Mouse (Mus musculus) midbrain, postnatal 0 days (tissue): ENCODE results near the gene Zbtb45. TPM values are rescaled to one million over a fixed set of nuclear protein-coding genes. Genes with fewer than 3 reads are reported as not detected.

Experiments used
- ATAC-seq: fragments of 200-750 bp; cut with Nextera tagmentation; 2 replicates; pipeline ENCODE4 v1.8.0; 2017; ENCODE audit warnings: moderate number of reproducible peaks, mild to moderate bottlenecking, moderate TSS enrichment, moderate library complexity; ENCODE audit not compliant: low FRiP score
- DNase-seq: peaks from one replicate; pipeline ENCODE4 v3.0.0-alpha.2; 2015; ENCODE audit warnings: low spot score
- H3K27ac ChIP-seq: fragments of 300-500 bp; sonication (generic); 2 replicates; pipeline ENCODE4 v1.5.1; 2014; ENCODE audit warnings: low read depth, mild to moderate bottlenecking, low read length, mixed read lengths
- H3K27me3 ChIP-seq: fragments of 300-500 bp; sonication (generic); 2 replicates; pipeline ENCODE4 v1.6.1; 2014; ENCODE audit warnings: low read length, control low read depth, mixed read lengths; ENCODE audit not compliant: insufficient read depth
- H3K36me3 ChIP-seq: fragments of 300-500 bp; sonication (generic); 2 replicates; pipeline ENCODE4 v1.6.1; 2014; ENCODE audit warnings: low read length, control low read depth, mixed read lengths; ENCODE audit not compliant: insufficient read depth
- H3K4me1 ChIP-seq: fragments of 300-500 bp; sonication (generic); 2 replicates; pipeline ENCODE4 v1.6.1; 2014; ENCODE audit warnings: mild to moderate bottlenecking, control low read depth, antibody characterized with exemption, low read length, mixed read lengths; ENCODE audit not compliant: insufficient read depth
- H3K4me2 ChIP-seq: fragments of 300-500 bp; sonication (generic); 2 replicates; pipeline ENCODE4 v1.6.1; 2014; ENCODE audit warnings: low read depth, mild to moderate bottlenecking, low read length, mixed read lengths; ENCODE audit not compliant: poor library complexity, severe bottlenecking
- H3K4me3 ChIP-seq: fragments of 300-500 bp; sonication (generic); 2 replicates; pipeline ENCODE4 v1.5.1; 2014; ENCODE audit warnings: low read depth, mild to moderate bottlenecking, low read length, moderate library complexity
- H3K9ac ChIP-seq: fragments of 300-500 bp; sonication (generic); replicated peaks from 2 replicates; pipeline ENCODE4 v1.6.1; 2014; ENCODE audit warnings: mild to moderate bottlenecking, low read length, moderate library complexity, mixed read lengths; ENCODE audit not compliant: poor library complexity, severe bottlenecking
- H3K9me3 ChIP-seq: fragments of 300-500 bp; sonication (generic); 2 replicates; pipeline ENCODE4 v1.6.1; 2016; ENCODE audit warnings: low read length, control low read depth
- CTCF ChIP-seq: IDR thresholded peaks from 2 replicates; pipeline ENCODE4 v1.5.1; 2016; ENCODE audit warnings: antibody characterized with exemption, mild to moderate bottlenecking
- WGBS: fragments of 180-500 bp; shearing (Covaris S2); extraction: QIAGEN DNeasy Blood & Tissue Kit; methylation state at CpG from one replicate; pipeline ENCODE4 v1.1.7; 2014; 5-methylcytosine and 5-hydroxymethylcytosine counted together
- polyA plus RNA-seq: library from polyadenylated mRNA; unstranded; fragments of >200 nt; fragmentation: Nextera tagmentation; extraction: Ambion mirVana; gene quantifications from 2 replicates; pipeline ENCODE4 v1.2.1, GENCODE M21; 2015
- total RNA-seq: library from RNA; depleted of rRNA; stranded (reverse); fragments of >200 nt; gene quantifications from 2 replicates; pipeline ENCODE4 v1.2.3, GENCODE M21; 2014; rRNA removed

The Zbtb45 gene
- total and polyA plus RNA-seq, 2 experiments from 2014 or later, result 29.0 to 70.8 TPM

- Histone ChIP-seq H3K4me1 (no peaks in the 10 kb centered on the region), H3K27me3 (no peaks in the 10 kb centered on the region)
- TF ChIP-seq CTCF, result no peak
Measured at GRCm38 (mm10) chr7:12957511-12957910, 52.3 kb downstream of the Zbtb45 start.

GRCm38 (mm10) chr7:12954896-12955295 is 54.9 kb downstream of the Zbtb45 start:
- TF ChIP-seq CTCF, result peak; percentile 54
- Histone ChIP-seq H3K9ac (no peak overlapping the region), H3K4me2 (no peak overlapping the region), H3K36me3 (no peaks in the 10 kb centered on the region), H3K27ac (no peak overlapping the region), H3K4me1 (peaks cover 3% of the 10 kb centered on the region; the same call in 1 of the 2 replicates), H3K4me3 (no peak overlapping the region), H3K27me3 (no peaks in the 10 kb centered on the region), H3K9me3 (no peaks in the 10 kb centered on the region)
- ATAC-seq, result no peak
- peak; percentile 54 for DNase-seq
- WGBS, result 42% methylated on average over 3 of the region's 3 CpGs

More at GRCm38 (mm10) chr7:12957511-12957910, 52.3 kb downstream of the Zbtb45 start:
- Histone ChIP-seq H3K9ac (no peak overlapping the region), H3K4me3 (no peak overlapping the region), H3K27ac (no peak overlapping the region), H3K9me3 (no peaks in the 10 kb centered on the region), H3K4me2 (no peak overlapping the region), H3K36me3 (no peaks in the 10 kb centered on the region)
- WGBS, result 71% methylated on average over 5 of the region's 5 CpGs
- DNase-seq (no peak), ATAC-seq (no peak)

Other genes with a start within 250 kb of the Zbtb45 start
- gene Zscan18, start 206.4 kb downstream of the Zbtb45 start, total RNA-seq, result 19.2 and 34.3 TPM in 2 replicates
- 25.5 and 27.0 TPM in 2 replicates for gene Zscan18, start 206.4 kb downstream of the Zbtb45 start, polyA plus RNA-seq
- 16.6 and 18.6 TPM in 2 replicates for gene Zfp329, start 191.2 kb downstream of the Zbtb45 start, total RNA-seq
- 16.1 and 22.3 TPM in 2 replicates for gene Zfp329, start 191.2 kb downstream of the Zbtb45 start, polyA plus RNA-seq
- 11.8 and 18.4 TPM in 2 replicates for gene Zfp110, start 175.3 kb downstream of the Zbtb45 start, total RNA-seq
- 18.1 and 19.4 TPM in 2 replicates for gene Zfp110, start 175.3 kb downstream of the Zbtb45 start, polyA plus RNA-seq
- 16.6 and 17.9 TPM in 2 replicates for gene Zfp128, start 128.9 kb downstream of the Zbtb45 start, total RNA-seq
- gene Zfp128, start 128.9 kb downstream of the Zbtb45 start, polyA plus RNA-seq, result 2.0 and 3.0 TPM in 2 replicates
- 4.4 and 8.3 TPM in 2 replicates for gene Zscan22, start 112.2 kb downstream of the Zbtb45 start, total RNA-seq
- 2.6 and 3.7 TPM in 2 replicates for gene Zscan22, start 112.2 kb downstream of the Zbtb45 start, polyA plus RNA-seq
- gene Rps5, start 87.7 kb downstream of the Zbtb45 start, total RNA-seq, result 1,185 and 1,542 TPM in 2 replicates
- 583 and 614 TPM in 2 replicates for gene Rps5, start 87.7 kb downstream of the Zbtb45 start, polyA plus RNA-seq
- gene Rnf225, start 82.6 kb downstream of the Zbtb45 start, total RNA-seq, result 1.9 and 2.7 TPM in 2 replicates
- 1.1 and 1.2 TPM in 2 replicates for gene Rnf225, start 82.6 kb downstream of the Zbtb45 start, polyA plus RNA-seq
- gene Zfp324, start 44.2 kb downstream of the Zbtb45 start, total RNA-seq, result 31.7 and 35.4 TPM in 2 replicates
- 7.7 and 9.0 TPM in 2 replicates for gene Zfp324, start 44.2 kb downstream of the Zbtb45 start, polyA plus RNA-seq
- gene Zfp446, start 32.2 kb downstream of the Zbtb45 start, total RNA-seq, result 11.9 and 13.0 TPM in 2 replicates
- gene Zfp446, start 32.2 kb downstream of the Zbtb45 start, polyA plus RNA-seq, result 8.2 and 8.9 TPM in 2 replicates
- gene Slc27a5, start 11.8 kb downstream of the Zbtb45 start, total RNA-seq, result not detected in 2 replicates
- gene Slc27a5, start 11.8 kb downstream of the Zbtb45 start, polyA plus RNA-seq, result 0.18 and 0.21 TPM in 2 replicates
- gene Trim28, start 10.9 kb downstream of the Zbtb45 start, total RNA-seq, result 467 and 650 TPM in 2 replicates
- 187 and 190 TPM in 2 replicates for gene Trim28, start 10.9 kb downstream of the Zbtb45 start, polyA plus RNA-seq
- 67.6 and 114 TPM in 2 replicates for gene Chmp2a, start 24.8 kb upstream of the Zbtb45 start, total RNA-seq
- 198 and 205 TPM in 2 replicates for gene Chmp2a, start 24.8 kb upstream of the Zbtb45 start, polyA plus RNA-seq
- gene Ube2m, start 28.2 kb upstream of the Zbtb45 start, total RNA-seq, result 359 and 383 TPM in 2 replicates
- gene Ube2m, start 28.2 kb upstream of the Zbtb45 start, polyA plus RNA-seq, result 146 and 147 TPM in 2 replicates
- 13.2 and 14.4 TPM in 2 replicates for gene Mzf1, start 44.7 kb upstream of the Zbtb45 start, total RNA-seq
- 12.2 TPM in 2 replicates for gene Mzf1, start 44.7 kb upstream of the Zbtb45 start, polyA plus RNA-seq
- gene Vmn1r85, start 85.1 kb upstream of the Zbtb45 start, total RNA-seq, result 0.33 and 0.85 TPM in 2 replicates
- 0.25 and 0.27 TPM in 2 replicates for gene Vmn1r85, start 85.1 kb upstream of the Zbtb45 start, polyA plus RNA-seq
- not detected in 2 replicates for gene Vmn1r86, start 109.9 kb upstream of the Zbtb45 start, total RNA-seq
- not detected in 2 replicates for gene Vmn1r86, start 109.9 kb upstream of the Zbtb45 start, polyA plus RNA-seq
- gene Vmn1r87, start 130.1 kb upstream of the Zbtb45 start, total RNA-seq, result not detected in 2 replicates
- gene Vmn1r87, start 130.1 kb upstream of the Zbtb45 start, polyA plus RNA-seq, result not detected in 2 replicates
- not detected in 2 replicates for gene Vmn1r88, start 149.5 kb upstream of the Zbtb45 start, total RNA-seq
- gene Vmn1r88, start 149.5 kb upstream of the Zbtb45 start, polyA plus RNA-seq, result 0.01 TPM in 1 of 2 replicates, not detected in the other
- not detected in 2 replicates for gene Vmn1r89, start 203.0 kb upstream of the Zbtb45 start, total RNA-seq
- not detected in 2 replicates for gene Vmn1r89, start 203.0 kb upstream of the Zbtb45 start, polyA plus RNA-seq